Mouse (Mus musculus) lung, adult 18-20 months (tissue): ENCODE measurements around the gene Hmgcl.
"Not testable (repeated sequence)": the region's sequence is repeated elsewhere in the genome, so short reads cannot be mapped to it uniquely, and the experiment has no call there.

Experiments
- DNase-seq, 2 experiments: peaks; one replicate each; pipeline ENCODE4 v3.0.0; 2022; ENCODE audit warnings: mixed read lengths in 2 of 2

Hmgcl gene

DNA sequence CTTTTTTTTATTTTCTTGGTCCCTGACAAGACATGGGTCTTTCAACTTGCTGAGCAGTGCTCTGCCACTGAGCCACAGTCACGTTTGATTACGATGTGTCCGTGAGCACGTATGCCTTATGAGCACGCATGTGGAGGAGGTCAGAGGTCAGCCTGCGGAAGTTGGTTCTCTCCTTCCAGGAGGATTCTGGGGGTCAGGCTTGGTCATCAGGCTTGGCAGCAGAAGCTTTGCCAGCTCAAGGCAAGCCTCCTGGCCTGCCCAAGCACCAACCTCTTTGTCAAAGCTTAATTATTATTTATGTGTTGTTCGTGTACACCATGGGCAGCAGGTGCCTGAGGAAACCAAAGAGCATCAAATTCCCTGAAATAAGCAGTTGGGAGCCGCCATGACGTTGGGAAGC is 17.9 kb upstream of the Hmgcl start:
- no peak for DNase-seq

DNA sequence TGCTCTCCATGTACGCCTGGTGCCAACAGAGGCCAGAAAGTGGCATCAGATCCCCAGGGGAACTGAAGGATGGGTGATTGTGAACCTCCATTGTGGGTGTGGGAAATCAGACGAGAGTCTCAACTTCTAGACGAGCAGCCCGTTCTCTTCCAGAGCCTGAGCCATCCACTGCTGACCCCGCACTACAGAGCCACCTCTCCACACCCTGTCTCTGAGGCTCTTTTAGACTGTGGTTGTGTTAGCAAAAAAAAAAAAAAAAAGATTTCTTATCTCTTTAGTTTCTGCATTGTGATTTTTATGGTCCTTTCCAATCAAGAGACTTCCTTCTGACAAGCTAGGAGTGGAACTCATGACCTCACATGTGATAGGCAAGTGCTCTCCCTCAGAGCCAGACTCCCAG is 16.8 kb upstream of the Hmgcl start:
- no peak for DNase-seq

DNA sequence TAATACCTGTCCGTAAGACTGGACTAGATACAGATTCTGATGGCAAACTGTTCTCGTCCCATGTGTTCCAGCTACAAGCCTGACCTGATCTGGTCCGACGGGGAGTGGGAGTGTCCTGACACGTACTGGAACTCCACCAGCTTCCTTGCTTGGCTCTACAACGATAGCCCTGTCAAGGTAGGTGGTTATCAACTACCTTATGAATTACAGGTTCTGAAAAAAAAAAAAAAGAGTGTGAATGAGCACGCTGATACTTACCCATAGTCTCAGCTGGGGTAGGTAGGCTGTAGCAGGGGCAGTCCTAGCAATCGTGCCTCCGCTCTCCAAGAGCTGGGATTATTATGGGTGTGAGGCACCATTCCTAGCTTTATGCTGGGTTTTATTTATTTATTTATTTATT is 16.4 kb upstream of the Hmgcl start:
- no peak for DNase-seq

DNA sequence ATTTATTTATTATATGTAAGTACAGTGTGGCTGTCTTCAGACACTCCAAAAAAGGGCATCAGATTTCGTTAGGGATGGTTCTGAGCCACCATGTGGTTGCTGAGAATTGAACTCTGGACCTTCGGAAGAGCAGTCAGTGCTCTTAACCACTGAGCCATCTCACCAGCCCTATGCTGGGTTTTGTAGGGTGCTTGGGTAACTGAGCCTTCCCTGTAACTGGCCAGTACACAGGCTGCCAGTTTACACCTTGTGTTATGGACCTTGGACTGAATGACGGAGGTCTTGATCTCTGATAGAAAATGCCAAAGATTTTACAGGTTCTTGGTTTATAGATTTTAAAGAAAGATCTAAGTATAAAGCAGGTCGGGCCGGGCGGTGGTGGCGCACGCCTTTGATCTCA is 16.0 kb upstream of the Hmgcl start:
- DNase-seq: no peak

DNA sequence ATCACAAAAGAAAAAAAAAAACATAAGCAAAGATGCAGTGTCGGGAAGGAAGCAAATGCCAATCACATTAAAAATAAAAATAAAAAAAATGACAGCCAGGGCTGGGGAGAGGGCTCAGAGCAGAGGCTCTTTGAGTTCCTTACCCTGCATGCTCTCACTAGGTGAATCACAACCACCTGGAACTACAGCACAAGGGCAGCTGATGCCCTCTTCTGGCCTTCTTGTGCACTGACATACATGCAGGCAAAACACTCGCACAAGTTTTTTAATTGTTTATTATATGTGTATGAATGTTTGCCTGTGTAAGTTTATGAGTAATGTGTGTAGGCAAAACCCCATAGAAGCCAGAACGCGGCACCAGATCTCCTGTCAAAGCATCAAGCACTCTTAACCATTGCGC is 14.4 kb upstream of the Hmgcl start:
- peak; percentile 20 to 33 for DNase-seq

DNA sequence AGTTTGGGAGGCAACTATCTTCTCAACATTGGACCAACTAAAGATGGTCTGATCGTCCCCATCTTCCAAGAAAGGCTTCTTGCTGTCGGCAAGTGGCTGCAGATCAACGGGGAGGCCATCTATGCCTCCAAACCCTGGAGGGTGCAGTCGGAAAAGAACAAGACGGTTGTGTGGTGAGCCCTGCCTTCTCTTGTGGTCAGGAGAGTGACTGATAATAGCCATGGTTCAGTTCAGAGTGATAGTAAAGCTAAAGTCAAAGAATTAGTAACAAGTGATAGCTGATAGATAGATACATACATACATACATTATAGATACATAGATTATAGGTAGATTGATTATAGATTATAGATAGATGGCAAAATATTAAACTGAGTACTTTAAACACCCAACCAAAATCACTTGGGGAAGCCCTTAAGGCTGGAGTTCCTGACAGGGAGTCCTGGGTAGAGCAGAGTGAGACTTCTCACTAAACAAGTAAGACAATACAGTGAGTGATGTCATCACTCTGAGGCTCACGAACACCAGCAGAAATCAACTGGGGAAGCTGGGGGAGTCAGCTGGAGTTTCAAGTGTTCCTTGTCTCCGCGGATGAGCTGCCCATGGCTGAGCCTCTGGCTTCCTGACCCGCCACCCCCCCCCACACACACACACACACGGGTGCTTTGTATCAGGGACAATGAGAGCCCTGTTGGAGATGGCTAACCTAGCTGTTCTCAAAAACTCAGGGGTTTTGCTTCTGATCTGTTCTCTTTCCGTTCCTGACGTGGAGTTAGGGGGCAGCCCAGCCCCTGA is 11.3 kb upstream of the Hmgcl start:
- no peak for DNase-seq

DNA sequence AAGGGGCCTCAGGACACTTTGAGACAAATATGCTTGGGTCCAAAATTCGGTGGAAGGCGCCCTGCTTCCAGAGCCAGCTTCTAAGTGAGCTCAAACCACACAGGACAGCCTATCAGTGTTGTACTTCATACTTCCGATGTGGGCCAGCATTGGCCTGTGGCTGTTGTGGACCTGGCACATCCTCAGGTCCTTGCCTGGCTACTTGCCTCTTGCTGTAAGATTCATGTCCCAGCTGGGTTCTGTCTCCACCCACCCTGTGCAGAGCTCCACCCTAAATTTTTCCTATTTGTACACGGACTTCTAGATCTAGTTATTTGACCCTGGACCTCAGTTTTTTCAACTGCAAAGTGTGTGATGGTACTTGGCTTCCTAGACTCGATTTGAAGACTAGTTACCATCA is 10.7 kb upstream of the Hmgcl start:
- DNase-seq: peak in 1 of 2 experiments; percentile 49

DNA sequence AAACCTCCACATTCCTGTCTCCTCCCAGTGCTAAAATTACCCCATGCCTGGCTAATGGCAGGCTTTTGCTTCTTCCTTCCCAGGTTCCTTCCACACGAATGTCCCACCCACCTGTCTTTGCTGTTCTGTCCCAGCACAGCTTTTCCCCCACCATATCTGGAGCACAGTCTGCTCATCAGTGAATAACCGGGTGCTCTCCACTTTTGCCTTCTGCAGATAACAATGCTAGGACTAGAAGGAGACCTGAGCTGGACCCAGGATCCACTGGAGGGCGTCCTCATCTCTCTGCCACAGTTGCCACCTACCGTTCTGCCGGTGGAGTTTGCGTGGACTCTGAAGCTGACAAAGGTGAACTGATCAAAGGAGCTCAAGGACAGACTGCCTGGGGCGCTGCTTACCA is 7.4 kb upstream of the Hmgcl start:
- no peak for DNase-seq

DNA sequence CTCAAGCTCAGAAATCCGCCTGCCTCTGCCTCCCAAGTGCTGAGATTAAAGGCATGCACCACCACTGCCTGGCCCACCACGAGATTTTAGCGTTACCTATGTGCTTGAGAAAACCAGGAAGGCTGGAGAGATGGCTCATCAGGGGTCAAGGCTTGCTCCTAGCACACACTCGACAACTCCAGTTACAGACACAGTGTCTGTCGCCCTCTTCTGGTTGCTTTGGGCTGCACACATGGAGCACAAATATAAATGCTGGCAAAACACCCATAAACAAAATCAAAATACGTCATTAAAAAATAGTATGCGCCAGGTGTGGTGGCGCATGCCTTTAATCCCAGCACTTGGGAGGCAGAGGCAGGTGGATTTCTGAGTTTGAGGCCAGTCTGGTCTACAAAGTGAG is 5.2 kb upstream of the Hmgcl start:
- DNase-seq: not testable (repeated sequence)

DNA sequence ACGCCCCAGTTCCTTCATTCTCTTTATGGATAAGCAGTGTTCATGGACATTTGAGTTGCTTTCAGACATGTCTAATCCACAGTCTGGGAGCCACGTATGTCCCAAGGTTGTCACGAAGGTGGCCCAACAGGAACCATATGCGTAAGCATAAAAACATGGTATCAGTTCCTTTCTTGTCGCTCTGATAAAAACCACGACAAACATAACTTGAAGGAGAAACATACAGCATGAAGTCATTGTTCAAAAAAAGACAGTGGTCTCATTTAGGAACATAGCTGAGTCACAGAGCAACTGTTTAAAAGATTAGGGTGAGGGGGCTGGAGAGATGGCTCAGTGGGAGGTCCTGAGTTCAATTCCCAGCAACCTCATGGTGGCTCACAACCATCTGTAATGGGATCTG is 4.1 kb upstream of the Hmgcl start:
- DNase-seq: no peak

DNA sequence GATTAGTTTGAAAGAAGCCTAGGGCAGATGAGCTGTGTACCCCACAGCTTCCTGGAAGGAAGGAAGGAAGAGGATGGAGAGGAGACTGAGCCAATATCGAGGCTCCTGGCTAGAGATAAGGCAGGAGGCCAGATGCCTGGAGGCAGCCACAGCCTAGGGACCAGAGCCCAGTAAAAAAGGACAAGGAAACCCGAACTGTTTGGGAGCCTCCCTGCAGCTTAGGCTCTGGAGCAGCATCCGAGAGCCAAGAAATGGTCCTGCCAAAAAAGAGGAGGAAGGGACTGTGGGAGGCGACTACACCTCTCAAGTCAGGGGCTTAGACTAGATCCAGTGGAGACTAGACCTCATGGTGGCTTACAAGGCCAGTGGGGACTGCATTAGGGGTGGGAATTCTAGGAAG is 2.9 kb upstream of the Hmgcl start:
- DNase-seq: peak in 1 of 2 experiments; percentile 33

DNA sequence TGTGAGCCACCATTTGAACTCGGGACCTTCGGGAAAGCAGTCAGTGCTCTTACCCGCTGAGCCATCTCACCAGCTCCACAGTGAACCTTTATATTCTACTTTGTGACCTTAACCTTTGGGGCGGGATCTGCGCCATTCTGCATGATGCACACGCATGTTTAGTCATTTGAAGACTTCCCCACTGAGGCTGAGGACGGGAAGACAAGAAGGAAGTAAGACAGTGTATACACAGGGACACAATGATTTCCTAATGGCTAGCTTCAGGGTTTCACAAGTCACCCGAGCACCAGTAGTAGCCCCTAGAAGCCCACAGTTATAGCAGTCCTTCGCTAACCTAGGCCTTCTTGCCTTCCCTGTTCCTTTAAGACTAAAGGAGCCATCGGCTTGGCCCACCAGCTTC is 542 bp upstream of the Hmgcl start:
- DNase-seq: no peak

DNA sequence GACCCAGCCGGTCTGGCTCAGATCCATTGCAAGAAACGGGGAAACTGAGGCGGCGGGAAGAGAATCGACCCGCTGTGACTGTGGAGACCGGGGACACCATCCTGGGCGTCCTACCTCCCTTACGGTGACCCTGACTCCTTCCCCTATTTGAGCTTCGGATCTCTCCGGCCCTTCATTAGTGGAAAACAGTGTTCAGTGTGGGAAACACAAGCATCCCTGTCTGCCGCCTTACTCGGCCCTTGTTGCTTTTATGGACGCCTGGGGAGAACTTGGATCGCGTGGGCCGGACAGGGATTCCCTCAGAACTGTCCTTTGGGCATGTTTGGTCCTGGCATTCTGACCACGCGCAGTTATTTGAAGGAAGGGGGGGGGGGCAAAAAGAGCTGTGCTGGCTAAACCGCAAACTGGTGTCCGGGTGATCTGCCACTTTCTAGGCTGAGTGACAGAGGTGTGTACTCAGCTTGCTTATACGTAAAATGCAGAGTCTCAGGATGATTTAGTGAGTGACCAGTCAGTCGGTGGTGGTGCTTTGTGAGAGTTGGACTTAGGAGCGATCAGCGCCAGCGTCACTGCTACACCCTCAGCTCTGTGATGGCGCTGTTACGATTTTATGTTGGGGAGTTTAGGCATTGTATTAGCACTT is 532 bp downstream of the Hmgcl start:
- DNase-seq: no peak

DNA sequence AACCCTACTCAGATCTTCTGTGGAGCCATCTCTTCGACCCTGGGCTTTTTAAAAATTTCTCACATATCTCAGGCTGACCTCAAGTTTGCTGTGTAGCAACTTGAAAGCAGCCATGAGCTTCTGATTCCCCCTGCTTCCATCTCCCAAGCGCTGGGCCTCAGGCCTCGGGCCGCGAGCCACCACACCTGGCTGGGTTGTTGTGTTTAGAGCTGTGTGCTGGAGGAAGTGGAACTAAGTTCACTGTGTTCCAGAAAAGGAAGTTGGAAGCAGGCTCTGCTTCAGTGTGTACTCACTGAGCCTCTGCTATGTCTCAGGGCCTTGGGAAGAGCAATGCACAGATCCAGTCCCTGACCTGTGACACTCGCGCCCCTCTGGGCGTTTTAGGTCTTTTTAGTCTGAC is 1.9 kb downstream of the Hmgcl start:
- no peak for DNase-seq

DNA sequence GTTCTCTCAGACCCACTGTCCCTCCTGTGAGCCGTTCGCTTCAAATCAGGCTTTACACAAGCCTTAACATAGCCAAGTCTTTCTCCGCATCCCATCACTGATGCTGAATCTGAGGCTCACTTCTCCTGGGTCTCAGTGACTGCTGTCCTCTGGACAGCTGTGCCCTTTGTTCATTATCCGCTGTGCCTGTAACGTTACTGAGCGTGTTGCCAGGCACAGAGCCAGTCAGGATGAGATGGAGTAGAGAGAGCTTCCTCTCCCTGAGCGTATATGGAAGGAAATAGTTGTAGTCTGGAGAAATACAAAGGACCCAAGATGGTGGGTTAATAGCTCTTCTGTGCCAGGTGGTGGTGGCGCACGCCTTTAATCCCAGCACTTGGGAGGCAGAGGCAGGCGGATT is 3.2 kb downstream of the Hmgcl start:
- DNase-seq: peak in 1 of 2 experiments; percentile 53

DNA sequence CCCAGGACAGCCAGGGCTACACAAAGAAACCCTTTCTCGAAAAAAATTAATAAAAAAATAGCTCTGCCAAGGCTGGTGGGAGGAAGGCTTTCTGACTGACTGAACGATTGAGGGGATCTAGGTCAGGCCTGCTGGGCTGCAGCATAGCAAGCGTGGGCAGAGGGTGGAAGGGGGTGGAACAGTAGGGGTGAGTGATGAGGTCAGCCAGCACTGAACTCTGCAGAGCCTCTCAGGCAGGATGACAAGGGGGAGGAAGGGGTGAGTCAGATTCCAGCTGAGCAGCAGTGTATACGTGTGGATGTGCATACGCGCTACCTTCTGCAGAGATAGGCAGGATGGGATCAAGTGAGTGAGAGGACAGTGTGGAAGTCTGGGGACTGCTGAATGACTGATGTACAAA is 3.7 kb downstream of the Hmgcl start:
- peak in 1 of 2 experiments; percentile 47 for DNase-seq

DNA sequence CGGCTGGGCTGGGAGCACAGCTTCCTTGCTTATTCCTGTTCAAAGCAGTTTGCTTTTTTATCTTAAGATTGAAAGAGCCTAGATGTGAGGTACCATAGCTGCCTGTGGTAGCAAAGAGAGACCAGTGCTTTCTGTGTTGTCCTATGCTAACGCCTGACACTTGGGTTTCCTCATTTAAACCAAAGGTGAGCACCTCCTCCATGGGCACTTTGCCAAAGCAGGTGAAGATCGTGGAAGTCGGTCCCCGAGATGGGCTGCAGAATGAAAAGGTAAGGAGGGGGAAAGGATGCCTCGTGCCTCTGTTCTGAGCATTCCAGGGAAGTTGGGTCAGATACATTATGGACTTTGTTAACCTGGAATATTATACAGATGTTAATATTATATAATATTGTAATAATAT is 4.1 kb downstream of the Hmgcl start:
- no peak for DNase-seq

DNA sequence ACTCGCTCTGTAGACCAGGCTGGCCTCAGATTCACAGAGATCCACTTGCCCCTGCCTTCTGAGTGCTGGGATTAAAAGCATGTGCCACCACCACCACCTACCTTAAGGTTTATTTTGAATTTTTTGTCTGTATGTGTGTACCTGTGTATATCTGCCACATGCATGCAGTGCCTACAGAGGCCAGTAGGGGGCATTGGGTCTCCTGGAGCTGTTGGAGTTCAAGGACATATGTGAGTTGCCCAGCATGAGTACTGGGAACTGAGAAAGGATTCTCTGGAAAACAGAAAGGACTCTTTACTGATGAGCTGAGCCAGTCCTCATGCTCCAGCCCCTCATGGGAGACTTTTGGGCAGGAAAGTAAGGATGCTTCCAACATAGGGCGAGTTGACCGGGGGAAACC is 5.3 kb downstream of the Hmgcl start:
- DNase-seq: no peak

DNA sequence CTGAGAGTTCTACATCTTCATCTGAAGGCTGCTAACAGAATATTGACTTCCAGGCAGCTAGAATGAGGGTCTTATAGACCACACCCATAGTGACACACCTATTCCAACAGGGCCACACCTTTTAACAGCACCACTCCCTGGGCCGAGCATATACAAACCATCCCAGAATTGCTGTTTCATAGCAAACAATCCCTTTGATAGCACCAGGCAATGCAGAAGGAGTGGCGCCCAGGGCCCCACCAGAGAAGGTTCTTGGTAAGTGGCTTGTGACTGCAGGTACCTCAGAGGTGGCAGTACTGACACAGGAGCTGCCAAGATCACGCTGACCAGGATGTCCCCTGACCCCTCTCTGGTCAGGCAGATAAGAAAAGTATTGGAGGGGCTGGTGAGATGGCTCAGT is 6.9 kb downstream of the Hmgcl start:
- no peak for DNase-seq

DNA sequence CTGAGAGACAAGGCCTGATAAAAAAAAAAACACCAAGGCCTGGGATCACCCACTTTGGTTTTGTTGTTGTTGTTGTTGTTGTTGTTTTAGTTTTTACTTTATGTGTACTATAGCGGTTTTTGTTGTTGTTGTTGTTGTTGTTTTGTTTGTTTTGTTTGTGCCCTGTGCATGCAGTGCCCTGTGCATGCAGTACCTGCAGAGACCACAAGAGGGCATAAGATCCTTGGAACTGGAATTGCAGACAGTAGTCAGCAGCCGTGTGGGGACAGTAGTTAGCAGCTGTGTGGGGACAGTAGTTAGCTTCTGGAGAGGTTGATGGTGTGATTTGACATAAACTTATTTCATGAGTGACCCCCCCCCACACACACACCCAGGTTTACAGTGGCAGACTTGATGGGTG is 8.0 kb downstream of the Hmgcl start:
- DNase-seq: peak; percentile 60 to 75

DNA sequence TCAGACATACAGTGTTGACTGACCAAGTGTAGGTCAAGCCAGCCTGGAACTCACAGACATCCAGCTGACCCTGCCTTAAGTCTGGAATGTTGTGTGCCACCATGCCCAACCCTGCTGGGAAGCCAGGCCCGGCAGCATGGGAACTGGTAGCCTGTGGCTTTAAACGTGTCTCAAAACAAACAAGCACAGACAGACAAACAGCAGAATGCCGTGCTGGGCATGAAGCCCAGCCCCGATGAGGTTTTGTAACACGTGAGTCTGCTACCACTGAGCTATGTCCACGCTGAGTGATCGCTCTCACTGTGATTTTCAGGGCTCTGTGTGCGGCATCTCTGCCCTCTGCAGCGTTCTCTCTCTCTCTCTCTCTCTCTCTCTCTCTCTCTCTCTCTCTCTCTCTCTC is 9.6 kb downstream of the Hmgcl start:
- DNase-seq: no peak

DNA sequence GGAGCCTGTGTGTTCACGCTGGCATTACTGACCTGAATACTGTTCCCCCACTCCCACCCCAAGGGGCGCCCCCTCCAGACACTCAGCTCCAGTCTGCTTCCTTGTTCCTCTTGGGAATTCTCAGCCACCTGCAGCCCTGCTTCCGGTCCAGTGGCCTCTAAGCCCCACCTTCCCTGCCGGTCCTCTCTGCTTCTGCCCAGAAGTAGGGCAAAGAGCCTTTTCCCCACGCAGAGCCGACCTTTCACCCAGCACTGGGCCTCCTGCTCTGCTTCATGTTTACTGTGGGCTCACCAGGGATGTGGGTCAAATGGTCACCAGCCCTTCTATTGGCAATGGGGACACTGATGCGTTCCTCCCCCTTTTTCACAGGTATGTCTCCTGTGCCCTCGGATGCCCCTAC is 12.1 kb downstream of the Hmgcl start:
- peak in 1 of 2 experiments; percentile 48 for DNase-seq

DNA sequence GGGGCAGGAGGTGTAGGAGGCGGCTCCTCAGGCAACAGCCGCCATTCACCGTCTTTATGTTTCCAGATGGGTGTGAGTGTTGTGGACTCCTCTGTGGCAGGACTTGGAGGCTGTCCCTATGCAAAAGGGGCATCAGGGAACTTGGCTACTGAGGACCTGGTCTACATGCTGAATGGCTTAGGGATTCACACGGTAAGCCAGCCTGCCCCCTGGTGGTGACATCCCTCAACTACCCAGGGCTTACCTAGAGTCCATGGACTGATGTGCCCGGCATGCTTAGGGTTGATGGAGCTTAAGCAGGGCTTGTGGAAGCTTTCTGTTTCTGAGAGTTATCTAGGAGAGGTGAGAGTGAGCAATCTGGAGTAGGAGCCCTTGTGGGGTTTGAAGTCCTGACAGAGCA is 14.5 kb downstream of the Hmgcl start:
- DNase-seq: peak; percentile 75 to 83

DNA sequence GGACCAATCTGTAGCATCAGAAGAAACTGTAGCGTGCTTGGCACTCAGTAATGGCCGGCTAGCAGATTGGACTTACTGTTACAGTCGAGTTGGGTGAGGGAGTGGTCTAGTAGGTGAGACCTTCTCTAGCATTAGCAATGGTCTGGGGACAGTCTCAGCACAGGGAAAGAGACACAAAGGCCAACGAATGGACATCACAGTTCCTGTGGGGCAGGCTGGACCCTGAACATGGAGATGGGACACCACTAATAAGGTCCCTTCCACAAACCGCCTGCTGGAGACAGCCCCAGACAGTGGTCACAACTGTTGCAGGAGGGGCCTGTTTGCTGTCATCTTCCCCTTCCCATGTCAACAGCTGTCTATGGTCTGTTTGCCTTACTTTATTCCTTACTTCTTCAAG is 15.5 kb downstream of the Hmgcl start:
- DNase-seq: no peak

DNA sequence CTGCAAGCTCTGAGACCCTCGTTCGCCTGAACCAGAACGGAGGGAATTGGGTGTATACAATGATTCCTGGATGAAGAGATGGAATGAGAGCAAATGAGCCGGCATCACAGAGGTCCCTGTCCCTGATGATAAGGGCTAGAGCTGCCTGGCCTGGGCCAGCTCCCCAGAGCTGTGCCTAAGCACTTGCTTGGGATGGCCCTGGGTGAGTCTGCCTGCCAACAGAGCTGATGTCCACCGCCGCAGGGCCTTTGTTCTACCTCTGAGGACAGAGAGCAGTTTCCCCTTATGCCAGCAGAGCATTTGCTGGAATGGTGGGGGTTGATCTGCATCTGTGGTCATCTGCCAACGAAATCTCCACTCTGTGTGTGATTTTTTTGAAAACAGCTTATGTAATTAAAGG is 15.9 kb downstream of the Hmgcl start:
- no peak for DNase-seq
